Mouse (Mus musculus) regulatory T cell (primary cell): ENCODE data around the gene Yars.

Source experiments
- in situ Hi-C: fragments of 300-600 bp; cut with MboI, MseI; formaldehyde crosslinking; loops from one replicate; pipeline ENCODE4 v1.15.1; 2025; ENCODE audit warnings: high pct_unique_total_duplicates

The Yars gene

GRCm38 (mm10) chr4:129250759-129251481 lies 61.4 kb downstream of the Yars start:
- in situ Hi-C loops, result no loop called here

GRCm38 (mm10) chr4:129251482-129252125 lies 62.0 kb downstream of the Yars start:
- in situ Hi-C loops, result no loop called here

- in situ Hi-C loops, result no loop called here
Observed at GRCm38 (mm10) chr4:129252492-129252891, 62.9 kb downstream of the Yars start.

- in situ Hi-C loops, result no loop called here
Observed at GRCm38 (mm10) chr4:129254571-129254970, 65.0 kb downstream of the Yars start.

GRCm38 (mm10) chr4:129256450-129257380 lies 67.2 kb downstream of the Yars start:
- in situ Hi-C loops, result no loop called here

DNA sequence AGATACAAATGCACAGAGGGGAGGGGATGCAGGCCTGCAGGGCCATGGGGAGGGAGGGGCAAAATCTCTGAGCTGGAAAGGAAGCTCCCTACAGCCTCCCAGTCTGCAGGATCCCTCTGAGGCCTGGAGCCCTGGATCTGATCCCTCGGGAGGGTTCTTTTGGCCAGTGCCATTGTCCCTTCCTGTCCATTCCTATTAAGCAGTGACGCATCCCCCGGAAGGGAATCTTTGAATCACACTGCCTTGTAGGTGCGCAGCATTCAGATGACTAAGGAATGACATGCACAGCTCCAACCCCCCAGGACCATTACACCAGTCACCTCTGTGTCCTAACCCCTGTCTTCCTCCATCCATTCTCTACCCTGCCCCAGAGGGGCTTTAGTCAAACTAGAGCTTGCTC lies 69.5 kb downstream of the Yars start:
- in situ Hi-C loops, result no loop called here

- in situ Hi-C loops, result no loop called here
Observed at GRCm38 (mm10) chr4:129260678-129261077, 71.1 kb downstream of the Yars start.

GRCm38 (mm10) chr4:129261196-129261595 lies 71.6 kb downstream of the Yars start, which contains the start of gene C77080:
C77080 (minus strand) TSS chr4:129261404.
- in situ Hi-C loops, result no loop called here

GRCm38 (mm10) chr4:129263225-129264021 lies 73.9 kb downstream of the Yars start:
- in situ Hi-C loops, result no loop called here

GRCm38 (mm10) chr4:129266191-129266590 lies 76.6 kb downstream of the Yars start:
- in situ Hi-C loops, result no loop called here

GRCm38 (mm10) chr4:129266821-129267220 lies 77.3 kb downstream of the Yars start:
- in situ Hi-C loops, result no loop called here

DNA sequence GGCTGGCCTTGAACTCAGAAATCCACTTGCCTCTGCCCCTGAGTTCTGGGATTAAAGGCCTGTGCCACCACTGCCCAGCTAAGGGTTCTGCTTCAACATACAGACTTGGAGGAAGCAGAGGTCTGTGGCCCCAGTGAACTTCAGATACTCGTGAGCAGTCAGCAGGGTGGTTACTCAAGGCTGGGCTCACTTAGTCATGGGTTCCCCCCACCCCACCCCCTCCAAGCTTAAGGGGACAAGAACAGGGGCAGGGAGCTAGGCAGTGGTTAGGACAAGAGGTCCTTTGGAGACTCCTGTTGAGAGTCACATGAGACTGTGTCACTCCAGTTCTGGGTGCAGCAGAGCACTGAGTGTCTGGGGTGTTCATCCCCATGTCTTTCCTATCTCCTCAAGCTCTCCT lies 79.1 kb downstream of the Yars start:
- in situ Hi-C loops, result no loop called here
